Mouse (Mus musculus) brain, embryonic 14.5 days (tissue): ENCODE measurements at regions not wholly inside any gene's neighbourhood (a gene's known extent, or its start where the extent isn't known, plus 50 kb on each side); places are given as distances from the start of the nearest gene placed in this dataset.
"Not testable (repeated sequence)": the region's sequence is repeated elsewhere in the genome, so short reads cannot be mapped to it uniquely, and the experiment has no call there.

Source experiments
- DNase-seq: peaks from one replicate; pipeline ENCODE4 v3.0.0-alpha.2; 2011; ENCODE audit warnings: low read depth
- CTCF ChIP-seq: fragments of 200-500 bp; IDR thresholded peaks from 2 replicates; pipeline ENCODE4 v1.5.1; 2012; ENCODE audit warnings: inconsistent platforms, mild to moderate bottlenecking, moderate library complexity, borderline replicate concordance; ENCODE audit not compliant: insufficient read depth, insufficient read length; ENCODE audit errors: extremely low read depth
- POLR2A ChIP-seq: fragments of 200-500 bp; IDR thresholded peaks from 2 replicates; pipeline ENCODE4 v1.6.1; 2012; ENCODE audit warnings: mild to moderate bottlenecking, inconsistent platforms, borderline replicate concordance; ENCODE audit not compliant: poor library complexity, insufficient read depth, insufficient read length, severe bottlenecking; ENCODE audit errors: extremely low read depth

GRCm38 (mm10) chr10:38704762-38705130 lies 116.8 kb downstream of the Rfpl4b start:
- DNase-seq, result not testable (repeated sequence)

GRCm38 (mm10) chr10:38703954-38704761 lies 117.4 kb downstream of the Rfpl4b start:
- DNase-seq, result peak; percentile 5
- TF ChIP-seq CTCF, result no peak
- TF ChIP-seq POLR2A, result no peak

- DNase-seq, result no peak
- TF ChIP-seq POLR2A, result no peak
- no peak for TF ChIP-seq CTCF
Observed at GRCm38 (mm10) chr10:38677453-38677852, 144.1 kb downstream of the Rfpl4b start.

GRCm38 (mm10) chr10:38668610-38669009 lies 153.0 kb downstream of the Rfpl4b start:
- DNase-seq, result no peak
- TF ChIP-seq POLR2A, result no peak
- TF ChIP-seq CTCF, result no peak

GRCm38 (mm10) chr10:38667841-38668240 lies 153.7 kb downstream of the Rfpl4b start:
- TF ChIP-seq POLR2A (no peak), CTCF (no peak)

GRCm38 (mm10) chr10:38635695-38636094 lies 185.9 kb downstream of the Rfpl4b start:
- TF ChIP-seq POLR2A (no peak), CTCF (no peak)
- DNase-seq, result no peak

More at GRCm38 (mm10) chr10:38667841-38668240, 153.7 kb downstream of the Rfpl4b start:
- DNase-seq, result no peak

GRCm38 (mm10) chr10:38629907-38630505 lies 191.6 kb downstream of the Rfpl4b start:
- DNase-seq, result peak; percentile 39
- TF ChIP-seq POLR2A, result no peak
- no peak for TF ChIP-seq CTCF

- TF ChIP-seq CTCF (no peak), POLR2A (no peak)
- DNase-seq, result no peak
Observed at GRCm38 (mm10) chr10:38623399-38623798, 198.2 kb downstream of the Rfpl4b start.

GRCm38 (mm10) chr10:38609606-38610510 lies 211.7 kb downstream of the Rfpl4b start:
- TF ChIP-seq CTCF, result no peak
- TF ChIP-seq POLR2A, result no peak

GRCm38 (mm10) chr10:38586061-38586460 lies 235.5 kb downstream of the Rfpl4b start:
- DNase-seq, result no peak

More at GRCm38 (mm10) chr10:38609606-38610510, 211.7 kb downstream of the Rfpl4b start:
- DNase-seq, result no peak

GRCm38 (mm10) chr10:38575726-38576125 lies 245.9 kb downstream of the Rfpl4b start:
- no peak for DNase-seq
- TF ChIP-seq POLR2A (no peak), CTCF (no peak)

More at GRCm38 (mm10) chr10:38586061-38586460, 235.5 kb downstream of the Rfpl4b start:
- TF ChIP-seq CTCF, result no peak
- TF ChIP-seq POLR2A, result no peak
